Mouse (Mus musculus) lung, postnatal 0 days (tissue): ENCODE results near the gene Tmem45a2. TPM values are rescaled to one million over a fixed set of nuclear protein-coding genes. Genes with fewer than 3 reads are reported as not detected.
"Not testable (repeated sequence)": the region's sequence is repeated elsewhere in the genome, so short reads cannot be mapped to it uniquely, and the experiment has no call there.

Experiments used
- ATAC-seq: fragments of 200-750 bp; cut with Nextera tagmentation; 2 replicates; pipeline ENCODE4 v1.8.0; 2017; ENCODE audit warnings: moderate library complexity
- DNase-seq: peaks from one replicate; pipeline ENCODE4 v3.0.0-alpha.2; 2016; ENCODE audit warnings: low spot score
- H3K27ac ChIP-seq: fragments of 300-500 bp; sonication (generic); 2 replicates; pipeline ENCODE4 v1.5.1; 2014; ENCODE audit warnings: antibody characterized with exemption, mild to moderate bottlenecking, low read length, mixed read lengths
- H3K27me3 ChIP-seq: fragments of 300-500 bp; sonication (generic); replicated peaks from 2 replicates; pipeline ENCODE4 v1.6.1; 2014; ENCODE audit warnings: low read length, mixed read lengths; ENCODE audit not compliant: insufficient read depth
- H3K36me3 ChIP-seq: fragments of 300-500 bp; sonication (generic); 2 replicates; pipeline ENCODE4 v1.6.1; 2014; ENCODE audit warnings: low read length, mixed read lengths; ENCODE audit not compliant: insufficient read depth
- H3K4me1 ChIP-seq: fragments of 300-500 bp; sonication (generic); 2 replicates; pipeline ENCODE4 v1.6.1; 2014; ENCODE audit warnings: antibody characterized with exemption, low read depth, low read length, mixed read lengths; ENCODE audit not compliant: insufficient read depth
- H3K4me2 ChIP-seq: fragments of 300-500 bp; sonication (generic); replicated peaks from 2 replicates; pipeline ENCODE4 v1.6.1; 2014; ENCODE audit warnings: low read depth, mild to moderate bottlenecking, low read length, moderate library complexity, mixed read lengths
- H3K4me3 ChIP-seq: fragments of 300-500 bp; sonication (generic); 2 replicates; pipeline ENCODE4 v1.5.1; 2014; ENCODE audit warnings: low read depth, low read length
- H3K9ac ChIP-seq: fragments of 300-500 bp; sonication (generic); replicated peaks from 2 replicates; pipeline ENCODE4 v1.6.1; 2014; ENCODE audit warnings: low read depth, mild to moderate bottlenecking
- H3K9me3 ChIP-seq: fragments of 300-500 bp; sonication (generic); 2 replicates; pipeline ENCODE4 v1.6.1; 2016; ENCODE audit warnings: low read length, mixed read lengths
- CTCF ChIP-seq: IDR thresholded peaks from 2 replicates; pipeline ENCODE4 v1.5.1; 2016; ENCODE audit warnings: antibody characterized with exemption, mild to moderate bottlenecking
- EP300 ChIP-seq: IDR thresholded peaks from 2 replicates; pipeline ENCODE4 v1.6.1; 2016; ENCODE audit warnings: antibody characterized with exemption, mild to moderate bottlenecking, control low read depth
- whole genome bisulfite sequencing: fragments of 180-500 bp; shearing (Covaris S2); extraction: QIAGEN DNeasy Blood & Tissue Kit; methylation state at CpG from one replicate; pipeline ENCODE4 v1.1.7; 2014; 5-methylcytosine and 5-hydroxymethylcytosine counted together
- polyA plus RNA-seq: library from polyadenylated mRNA; unstranded; fragments of >200 nt; fragmentation: Nextera tagmentation; extraction: Ambion mirVana; gene quantifications from 2 replicates; pipeline ENCODE4 v1.2.1, GENCODE M21; 2015

Tmem45a2 gene
- polyA plus RNA-seq, 1 experiment from 2014 or later: not detected

GRCm38 (mm10) chr16:57056995-57057394 lies 14.2 kb downstream of the Tmem45a2 start:
- H3K27ac ChIP-seq: no peak overlapping the region
- no peak overlapping the region for H3K4me3 ChIP-seq
- H3K4me2 ChIP-seq: no peak overlapping the region
- no peaks in the 10 kb centered on the region for H3K4me1 ChIP-seq
- H3K9me3 ChIP-seq: no peaks in the 10 kb centered on the region
- H3K36me3 ChIP-seq: no peaks in the 10 kb centered on the region
- H3K27me3 ChIP-seq: no peaks in the 10 kb centered on the region
- no peak overlapping the region for H3K9ac ChIP-seq
- no peak for ATAC-seq
- TF ChIP-seq EP300: no peak
- 86% methylated on average over 4 of the region's 4 CpGs for WGBS
- no peak for DNase-seq

GRCm38 (mm10) chr16:57049974-57050373 lies 21.2 kb downstream of the Tmem45a2 start:
- H3K27ac ChIP-seq: no peak overlapping the region
- H3K4me3 ChIP-seq: no peak overlapping the region
- no peaks in the 10 kb centered on the region for H3K27me3 ChIP-seq
- H3K4me2 ChIP-seq: no peak overlapping the region
- DNase-seq: no peak
- H3K9me3 ChIP-seq: no peaks in the 10 kb centered on the region
- no peaks in the 10 kb centered on the region for H3K4me1 ChIP-seq
- 86% methylated on average over 3 of the region's 3 CpGs for WGBS
- no peaks in the 10 kb centered on the region for H3K36me3 ChIP-seq
- no peak for ATAC-seq
- TF ChIP-seq EP300: no peak
- TF ChIP-seq CTCF: no peak
- no peak overlapping the region for H3K9ac ChIP-seq

- no peak overlapping the region for H3K27ac ChIP-seq
- H3K27me3 ChIP-seq: no peaks in the 10 kb centered on the region
- H3K4me2 ChIP-seq: no peak overlapping the region
- WGBS: 46% methylated on average over 5 of the region's 5 CpGs
- no peak overlapping the region for H3K9ac ChIP-seq
- H3K9me3 ChIP-seq: no peaks in the 10 kb centered on the region
- no peak for ATAC-seq
- no peak overlapping the region for H3K4me3 ChIP-seq
- H3K4me1 ChIP-seq: no peaks in the 10 kb centered on the region
- H3K36me3 ChIP-seq: no peaks in the 10 kb centered on the region
- DNase-seq: no peak
- TF ChIP-seq EP300: no peak
- TF ChIP-seq CTCF: no peak
Observed at GRCm38 (mm10) chr16:57038600-57038999, 32.6 kb downstream of the Tmem45a2 start.

GRCm38 (mm10) chr16:57030150-57030885 lies 40.9 kb downstream of the Tmem45a2 start:
- Histone ChIP-seq H3K9ac (no peak overlapping the region), H3K9me3 (no peaks in the 10 kb centered on the region), H3K27me3 (no peaks in the 10 kb centered on the region), H3K36me3 (no peaks in the 10 kb centered on the region), H3K4me3 (no peak overlapping the region), H3K4me1 (no peaks in the 10 kb centered on the region), H3K27ac (no peak overlapping the region), H3K4me2 (no peak overlapping the region)
- DNase-seq: peak; percentile 5
- TF ChIP-seq CTCF: no peak
- no peak for TF ChIP-seq EP300
- ATAC-seq: no peak
- 82% methylated on average over 4 of the region's 7 CpGs for WGBS

- DNase-seq, H3K9me3 ChIP-seq, H3K9ac ChIP-seq, H3K27ac ChIP-seq, ATAC-seq, H3K36me3 ChIP-seq, H3K4me3 ChIP-seq, H3K27me3 ChIP-seq, H3K4me1 ChIP-seq, H3K4me2 ChIP-seq: not testable (repeated sequence)
- WGBS: 86% methylated on average over 7 of the region's 9 CpGs
Observed at GRCm38 (mm10) chr16:56998283-56998682, 72.9 kb downstream of the Tmem45a2 start.

Other genes starting within 250 kb of the Tmem45a2 start
- gene Tmem45a, start 185.2 kb downstream of the Tmem45a2 start, polyA plus RNA-seq: 21.9 and 26.7 TPM in 2 replicates
- not detected in 2 replicates for gene Lnp1, start 143.3 kb downstream of the Tmem45a2 start, polyA plus RNA-seq
- 17.2 and 17.7 TPM in 2 replicates for gene Tomm70a, start 50.3 kb upstream of the Tmem45a2 start, polyA plus RNA-seq
- gene Nit2, start 96.0 kb upstream of the Tmem45a2 start, polyA plus RNA-seq: 35.8 and 40.0 TPM in 2 replicates
- gene Tbc1d23, start 160.1 kb upstream of the Tmem45a2 start, polyA plus RNA-seq: 22.9 and 23.5 TPM in 2 replicates
- gene Tmem30c, start 221.5 kb upstream of the Tmem45a2 start, polyA plus RNA-seq: 0.04 TPM in 1 of 2 replicates, not detected in the other